Mouse (Mus musculus): ENCODE data around the gene Smg7. TPM values are rescaled to one million over a fixed set of nuclear protein-coding genes. Genes with fewer than 3 reads are reported as not detected.

The Smg7 gene
- polyA plus RNA-seq, 1 experiment: 49.0 TPM

GRCm38 (mm10) chr1:152845211-152845730 lies 57.2 kb downstream of the Smg7 start:
- Histone ChIP-seq H3K27ac (ENCODE audit: insufficient read depth, low read length) (no peak overlapping the region), H3K4me3 (ENCODE audit: insufficient read depth, low read length) (no peak overlapping the region), H3K4me1 (ENCODE audit: control insufficient read depth, insufficient read depth, low read length) (no peaks in the 10 kb centered on the region)
- no peak for TF ChIP-seq CTCF (IDR thresholded peaks at IDR 0.05; ENCODE audit: borderline replicate concordance, insufficient read depth, low read length)
- TF ChIP-seq POLR2A (IDR thresholded peaks at IDR 0.05; ENCODE audit: low read depth, low read length): no peak

- TF ChIP-seq POLR2A (IDR thresholded peaks at IDR 0.05; ENCODE audit: low read depth, low read length) (no peak), CTCF (IDR thresholded peaks at IDR 0.05; ENCODE audit: borderline replicate concordance, insufficient read depth, low read length) (no peak)
- no peak overlapping the region for H3K27ac ChIP-seq (ENCODE audit: insufficient read depth, low read length)
- no peak overlapping the region for H3K4me3 ChIP-seq (ENCODE audit: insufficient read depth, low read length)
- H3K4me1 ChIP-seq (ENCODE audit: control insufficient read depth, insufficient read depth, low read length): no peaks in the 10 kb centered on the region
These were observed 57.8 kb downstream of the Smg7 start for GRCm38 (mm10) chr1:152844634-152845033.

- no peak overlapping the region for H3K4me3 ChIP-seq (ENCODE audit: insufficient read depth, low read length)
- no peak for TF ChIP-seq CTCF (IDR thresholded peaks at IDR 0.05; ENCODE audit: borderline replicate concordance, insufficient read depth, low read length)
- no peak for TF ChIP-seq POLR2A (IDR thresholded peaks at IDR 0.05; ENCODE audit: low read depth, low read length)
- H3K4me1 ChIP-seq (ENCODE audit: control insufficient read depth, insufficient read depth, low read length): no peaks in the 10 kb centered on the region
- no peak overlapping the region for H3K27ac ChIP-seq (ENCODE audit: insufficient read depth, low read length)
These were observed 61.4 kb downstream of the Smg7 start for GRCm38 (mm10) chr1:152841057-152841456.

- H3K4me1 ChIP-seq (ENCODE audit: control insufficient read depth, insufficient read depth, low read length): no peaks in the 10 kb centered on the region
- no peak overlapping the region for H3K4me3 ChIP-seq (ENCODE audit: insufficient read depth, low read length)
- no peak for TF ChIP-seq POLR2A (IDR thresholded peaks at IDR 0.05; ENCODE audit: low read depth, low read length)
- no peak for TF ChIP-seq CTCF (IDR thresholded peaks at IDR 0.05; ENCODE audit: borderline replicate concordance, insufficient read depth, low read length)
- no peak overlapping the region for H3K27ac ChIP-seq (ENCODE audit: insufficient read depth, low read length)
These were observed 62.1 kb downstream of the Smg7 start for GRCm38 (mm10) chr1:152840343-152840742.

GRCm38 (mm10) chr1:152838841-152839240 lies 63.6 kb downstream of the Smg7 start:
- Histone ChIP-seq H3K4me1 (ENCODE audit: control insufficient read depth, insufficient read depth, low read length) (no peaks in the 10 kb centered on the region), H3K27ac (ENCODE audit: insufficient read depth, low read length) (no peak overlapping the region), H3K4me3 (ENCODE audit: insufficient read depth, low read length) (no peak overlapping the region)
- TF ChIP-seq CTCF (IDR thresholded peaks at IDR 0.05; ENCODE audit: borderline replicate concordance, insufficient read depth, low read length) (no peak), POLR2A (IDR thresholded peaks at IDR 0.05; ENCODE audit: low read depth, low read length) (no peak)

- Histone ChIP-seq H3K27ac (ENCODE audit: insufficient read depth, low read length) (no peak overlapping the region), H3K4me3 (ENCODE audit: insufficient read depth, low read length) (no peak overlapping the region), H3K4me1 (ENCODE audit: control insufficient read depth, insufficient read depth, low read length) (no peaks in the 10 kb centered on the region)
- TF ChIP-seq POLR2A (IDR thresholded peaks at IDR 0.05; ENCODE audit: low read depth, low read length) (no peak), CTCF (IDR thresholded peaks at IDR 0.05; ENCODE audit: borderline replicate concordance, insufficient read depth, low read length) (no peak)
These were observed 64.3 kb downstream of the Smg7 start for GRCm38 (mm10) chr1:152838026-152838702.

DNA sequence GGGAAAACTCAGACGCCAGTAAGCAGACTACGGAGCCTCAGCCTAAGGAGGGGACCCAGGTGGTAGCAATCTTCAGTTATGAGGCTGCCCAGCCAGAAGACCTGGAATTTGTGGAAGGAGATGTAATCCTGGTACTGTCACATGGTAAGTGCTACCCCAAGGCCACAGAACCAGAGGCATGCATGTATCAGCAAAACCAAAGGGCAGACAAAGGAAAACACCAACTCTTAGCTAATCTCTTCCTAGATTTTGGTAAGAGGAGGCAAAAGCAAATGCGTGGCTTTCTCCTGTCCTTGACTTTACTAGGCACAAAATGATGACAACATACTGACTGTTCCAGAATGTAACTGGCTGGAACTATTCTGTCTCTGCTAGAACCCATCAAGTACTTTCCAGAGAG lies 67.4 kb downstream of the Smg7 start:
- TF ChIP-seq POLR2A (IDR thresholded peaks at IDR 0.05; ENCODE audit: low read depth, low read length): no peak
- no peak for TF ChIP-seq CTCF (IDR thresholded peaks at IDR 0.05; ENCODE audit: borderline replicate concordance, insufficient read depth, low read length)
- H3K4me1 ChIP-seq (ENCODE audit: control insufficient read depth, insufficient read depth, low read length): no peaks in the 10 kb centered on the region
- H3K27ac ChIP-seq (ENCODE audit: insufficient read depth, low read length): no peak overlapping the region
- H3K4me3 ChIP-seq (ENCODE audit: insufficient read depth, low read length): no peak overlapping the region

DNA sequence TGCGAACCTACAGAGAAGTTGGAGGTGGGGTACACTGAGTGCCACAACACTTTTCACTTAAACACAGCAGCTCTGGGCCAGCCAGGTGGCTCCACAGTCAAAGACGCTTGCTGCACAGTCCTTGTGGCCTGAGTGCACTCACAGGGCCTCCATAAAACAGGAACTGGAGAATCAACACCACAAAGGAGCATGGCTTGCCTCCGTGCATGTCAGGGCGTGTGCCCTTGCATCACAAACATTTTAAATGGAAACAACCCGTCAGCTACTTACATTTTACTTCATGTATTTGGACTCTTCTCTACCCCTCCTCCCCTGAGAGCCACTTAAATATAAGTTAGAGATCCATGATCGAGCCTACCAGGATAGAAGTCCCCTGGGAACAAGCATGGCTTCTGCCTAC lies 70.1 kb downstream of the Smg7 start:
- no peak for TF ChIP-seq POLR2A (IDR thresholded peaks at IDR 0.05; ENCODE audit: low read depth, low read length)
- TF ChIP-seq CTCF (IDR thresholded peaks at IDR 0.05; ENCODE audit: borderline replicate concordance, insufficient read depth, low read length): no peak
- no peak overlapping the region for H3K27ac ChIP-seq (ENCODE audit: insufficient read depth, low read length)

GRCm38 (mm10) chr1:152831619-152832018 lies 70.8 kb downstream of the Smg7 start:
- TF ChIP-seq POLR2A (IDR thresholded peaks at IDR 0.05; ENCODE audit: low read depth, low read length) (no peak), CTCF (IDR thresholded peaks at IDR 0.05; ENCODE audit: borderline replicate concordance, insufficient read depth, low read length) (no peak)
- Histone ChIP-seq H3K4me3 (ENCODE audit: insufficient read depth, low read length) (no peak overlapping the region), H3K27ac (ENCODE audit: insufficient read depth, low read length) (no peak overlapping the region), H3K4me1 (ENCODE audit: control insufficient read depth, insufficient read depth, low read length) (no peaks in the 10 kb centered on the region)

More for the DNA sequence above, 70.1 kb downstream of the Smg7 start:
- Histone ChIP-seq H3K4me1 (ENCODE audit: control insufficient read depth, insufficient read depth, low read length) (no peaks in the 10 kb centered on the region), H3K4me3 (ENCODE audit: insufficient read depth, low read length) (no peak overlapping the region)

DNA sequence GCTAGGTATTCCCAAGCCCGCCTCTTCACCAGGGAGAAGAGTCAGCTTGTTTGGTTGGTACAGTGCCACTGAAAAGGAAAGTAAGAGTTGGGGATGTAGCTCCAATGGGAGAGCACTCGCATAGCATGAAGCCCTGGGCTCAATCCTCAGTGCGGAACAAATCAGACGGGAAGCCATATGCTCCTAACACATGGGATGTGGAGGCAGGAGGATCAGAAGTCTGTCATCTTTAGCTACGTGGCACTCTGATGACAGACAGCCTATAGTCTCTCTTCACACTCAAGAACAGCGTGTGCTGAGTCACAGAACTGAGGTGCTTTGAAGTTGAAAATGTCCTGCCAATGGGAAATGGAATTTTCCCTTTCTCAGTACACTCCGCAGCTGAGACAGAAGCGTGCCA lies 71.4 kb downstream of the Smg7 start:
- H3K27ac ChIP-seq (ENCODE audit: insufficient read depth, low read length): no peak overlapping the region
- TF ChIP-seq POLR2A (IDR thresholded peaks at IDR 0.05; ENCODE audit: low read depth, low read length) (no peak), CTCF (IDR thresholded peaks at IDR 0.05; ENCODE audit: borderline replicate concordance, insufficient read depth, low read length) (no peak)
- no peaks in the 10 kb centered on the region for H3K4me1 ChIP-seq (ENCODE audit: control insufficient read depth, insufficient read depth, low read length)
- no peak overlapping the region for H3K4me3 ChIP-seq (ENCODE audit: insufficient read depth, low read length)

Measured in embryonic fibroblast, embryonic 13.5 days (primary cell).